Mouse (Mus musculus) thymus, postnatal 10 days (tissue): ENCODE results near the gene Itch.
"Not testable (repeated sequence)": the region's sequence is repeated elsewhere in the genome, so short reads cannot be mapped to it uniquely, and the experiment has no call there.

Source experiments
- DNase-seq, 2 experiments: peaks; one replicate each; pipeline ENCODE4 v3.0.0; 2021; ENCODE audit warnings: low spot score in 2 of 2

Gene Itch

GRCm38 (mm10) chr2:155149296-155149695 is 16.0 kb downstream of the Itch start:
- not testable (repeated sequence) for DNase-seq

GRCm38 (mm10) chr2:155207419-155207818 is 74.1 kb downstream of the Itch start:
- DNase-seq, result peak in 1 of 2 experiments; percentile 26

- no peak for DNase-seq
These were observed 89.8 kb downstream of the Itch start for GRCm38 (mm10) chr2:155223145-155223544.

- no peak for DNase-seq
These were observed 91.4 kb downstream of the Itch start for GRCm38 (mm10) chr2:155224721-155225120.

GRCm38 (mm10) chr2:155235746-155236361 is 102.5 kb downstream of the Itch start:
- no peak for DNase-seq

- DNase-seq, result peak; percentile 92 to 96
These were observed 103.2 kb downstream of the Itch start, which contains the start of gene Dynlrb1 for GRCm38 (mm10) chr2:155236362-155236992. Gene Dynlrb1, plus strand, starts transcription at chr2:155236533.

GRCm38 (mm10) chr2:155237276-155237675 is 104.0 kb downstream of the Itch start:
- DNase-seq, result no peak

- peak; percentile 9 to 56 for DNase-seq
These were observed 107.6 kb downstream of the Itch start for GRCm38 (mm10) chr2:155240915-155241314.

GRCm38 (mm10) chr2:155242296-155242855 is 109.1 kb downstream of the Itch start:
- no peak for DNase-seq

GRCm38 (mm10) chr2:155246231-155246630 is 112.9 kb downstream of the Itch start:
- no peak for DNase-seq

- no peak for DNase-seq
These were observed 114.9 kb downstream of the Itch start for GRCm38 (mm10) chr2:155248206-155248605.

GRCm38 (mm10) chr2:155248718-155249117 is 115.4 kb downstream of the Itch start:
- DNase-seq, result no peak

- DNase-seq, result no peak
These were observed 116.3 kb downstream of the Itch start for GRCm38 (mm10) chr2:155249588-155249987.

- DNase-seq, result no peak
These were observed 132.2 kb downstream of the Itch start for GRCm38 (mm10) chr2:155265526-155265925.

GRCm38 (mm10) chr2:155266896-155267295 is 133.6 kb downstream of the Itch start:
- DNase-seq, result no peak

- DNase-seq, result no peak
These were observed 138.6 kb downstream of the Itch start for GRCm38 (mm10) chr2:155271957-155272356.

- DNase-seq, result no peak
These were observed 139.3 kb downstream of the Itch start for GRCm38 (mm10) chr2:155272396-155273170.

GRCm38 (mm10) chr2:155273603-155274002 is 140.3 kb downstream of the Itch start:
- no peak for DNase-seq

GRCm38 (mm10) chr2:155276195-155276594 is 142.9 kb downstream of the Itch start, which contains the start of gene Map1lc3a:
Gene Map1lc3a, plus strand, starts transcription at chr2:155276297.
- peak; percentile 91 to 95 for DNase-seq
